Mouse (Mus musculus) liver, embryonic 14.5 days (tissue): Measurements from ENCODE around the gene Inca1.

ENCODE experiments used
- CTCF ChIP-seq: IDR thresholded peaks from 2 replicates; pipeline ENCODE4 v1.5.1; 2016; ENCODE audit warnings: antibody characterized with exemption, low read depth, control low read depth
- EP300 ChIP-seq: IDR thresholded peaks from 2 replicates; pipeline ENCODE4 v1.6.1; 2016; ENCODE audit warnings: antibody characterized with exemption, low read depth

DNA sequence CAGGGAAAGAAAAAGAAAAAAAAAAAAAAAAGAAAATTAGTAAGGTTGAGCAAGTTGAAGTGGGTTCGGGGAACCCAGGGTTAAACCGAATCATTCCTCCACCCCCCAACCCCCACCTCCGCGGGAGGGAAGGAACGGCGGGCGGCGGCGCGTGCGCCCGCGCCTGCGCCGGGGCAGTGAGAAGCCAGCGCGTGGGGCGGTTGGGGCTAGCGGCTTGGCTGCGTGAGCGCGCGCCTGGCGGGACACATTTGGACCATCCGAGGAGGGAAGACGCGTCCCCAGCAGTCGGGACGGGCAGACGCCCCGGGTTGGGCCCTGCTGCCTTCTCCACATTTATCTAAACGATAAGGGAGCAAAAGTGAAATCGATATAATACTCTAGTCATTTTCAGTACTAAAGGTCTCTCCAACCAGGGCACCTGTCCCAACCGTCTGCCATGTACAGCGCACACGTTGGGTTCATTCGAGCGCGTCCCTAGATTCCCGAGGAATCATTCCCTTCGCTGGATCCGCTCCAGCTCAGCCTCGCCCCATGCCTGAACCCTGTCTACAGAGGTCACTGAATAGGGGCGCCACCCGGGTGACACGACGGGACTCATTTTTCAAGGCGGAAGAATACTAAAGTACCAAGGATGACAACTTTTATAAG lies 44.9 kb downstream of the Inca1 start:
- no peak for TF ChIP-seq CTCF
- TF ChIP-seq EP300: no peak; the same call in 1 of the 2 replicates
